Mouse (Mus musculus) midbrain, embryonic 12.5 days (tissue): Measurements from ENCODE around the gene Zcchc4. TPM values are rescaled to one million over a fixed set of nuclear protein-coding genes. Genes with fewer than 3 reads are reported as not detected.

ENCODE experiments used
- ATAC-seq: fragments of 200-750 bp; cut with Nextera tagmentation; 2 replicates; pipeline ENCODE4 v1.8.0; 2017; ENCODE audit warnings: low read depth, moderate TSS enrichment, moderate library complexity; ENCODE audit not compliant: low FRiP score
- H3K27ac ChIP-seq: fragments of 300-500 bp; sonication (generic); replicated peaks from 2 replicates; pipeline ENCODE4 v1.5.1; 2016; ENCODE audit warnings: mild to moderate bottlenecking
- H3K27me3 ChIP-seq: fragments of 300-500 bp; sonication (generic); 2 replicates; pipeline ENCODE4 v1.6.1; 2016; ENCODE audit warnings: mild to moderate bottlenecking
- H3K36me3 ChIP-seq: fragments of 300-500 bp; sonication (generic); 2 replicates; pipeline ENCODE4 v1.6.1; 2016
- H3K4me1 ChIP-seq: fragments of 300-500 bp; sonication (generic); 2 replicates; pipeline ENCODE4 v1.6.1; 2016
- H3K4me2 ChIP-seq: fragments of 300-500 bp; sonication (generic); replicated peaks from 2 replicates; pipeline ENCODE4 v1.6.1; 2016; ENCODE audit warnings: mild to moderate bottlenecking, moderate library complexity
- H3K4me3 ChIP-seq: fragments of 300-500 bp; sonication (generic); 2 replicates; pipeline ENCODE4 v1.5.1; 2016; ENCODE audit warnings: mild to moderate bottlenecking
- H3K9ac ChIP-seq: fragments of 300-500 bp; sonication (generic); replicated peaks from 2 replicates; pipeline ENCODE4 v1.6.1; 2016; ENCODE audit warnings: mild to moderate bottlenecking, moderate library complexity
- H3K9me3 ChIP-seq: fragments of 300-500 bp; sonication (generic); 2 replicates; pipeline ENCODE4 v1.6.1; 2016; ENCODE audit warnings: mild to moderate bottlenecking
- WGBS: fragments of 180-500 bp; shearing (Covaris S2); methylation state at CpG from one replicate; pipeline ENCODE4 v1.1.7; 2016; 5-methylcytosine and 5-hydroxymethylcytosine counted together
- polyA plus RNA-seq: library from polyadenylated mRNA; unstranded; fragments of >200 nt; fragmentation: Nextera tagmentation; extraction: Ambion mirVana; gene quantifications from 2 replicates; pipeline ENCODE4 v1.2.1, GENCODE M21; 2016

Gene Zcchc4
- polyA plus RNA-seq, 1 experiment from 2014 or later: 20.6 TPM

- no peaks in the 10 kb centered on the region for H3K9me3 ChIP-seq
- WGBS: 95% methylated on average over 7 of the region's 7 CpGs
- H3K4me1 ChIP-seq: no peaks in the 10 kb centered on the region
- no peak for ATAC-seq
- H3K36me3 ChIP-seq: peaks cover 75% of the 10 kb centered on the region
- H3K9ac ChIP-seq: no peak overlapping the region
- H3K27ac ChIP-seq: no peak overlapping the region
- H3K4me3 ChIP-seq: no peak overlapping the region
- no peaks in the 10 kb centered on the region for H3K27me3 ChIP-seq
- H3K4me2 ChIP-seq: no peak overlapping the region
Observed at GRCm38 (mm10) chr5:52844319-52844718, 69.1 kb downstream of the Zcchc4 start.

- H3K4me1 ChIP-seq: no peaks in the 10 kb centered on the region
- 86% methylated on average over 5 of the region's 5 CpGs for WGBS
- H3K36me3 ChIP-seq: peaks cover 71% of the 10 kb centered on the region
- H3K4me2 ChIP-seq: no peak overlapping the region
- H3K4me3 ChIP-seq: no peak overlapping the region
- H3K9me3 ChIP-seq: no peaks in the 10 kb centered on the region
- H3K27me3 ChIP-seq: no peaks in the 10 kb centered on the region
- no peak overlapping the region for H3K9ac ChIP-seq
- no peak overlapping the region for H3K27ac ChIP-seq
- no peak for ATAC-seq
Observed at GRCm38 (mm10) chr5:52855727-52856126, 80.5 kb downstream of the Zcchc4 start.

GRCm38 (mm10) chr5:52864446-52864845 is 89.2 kb downstream of the Zcchc4 start:
- ATAC-seq: no peak
- no peaks in the 10 kb centered on the region for H3K27me3 ChIP-seq
- no peaks in the 10 kb centered on the region for H3K4me1 ChIP-seq
- H3K4me3 ChIP-seq: no peak overlapping the region
- WGBS: 92% methylated on average over 8 of the region's 8 CpGs
- no peak overlapping the region for H3K9ac ChIP-seq
- no peak overlapping the region for H3K27ac ChIP-seq
- no peak overlapping the region for H3K4me2 ChIP-seq
- H3K36me3 ChIP-seq: peaks cover 87% of the 10 kb centered on the region
- no peaks in the 10 kb centered on the region for H3K9me3 ChIP-seq

GRCm38 (mm10) chr5:52865825-52866224 is 90.6 kb downstream of the Zcchc4 start:
- Histone ChIP-seq H3K27ac (no peak overlapping the region), H3K4me3 (no peak overlapping the region), H3K27me3 (no peaks in the 10 kb centered on the region), H3K9ac (no peak overlapping the region), H3K4me1 (no peaks in the 10 kb centered on the region), H3K9me3 (no peaks in the 10 kb centered on the region), H3K4me2 (no peak overlapping the region), H3K36me3 (peaks cover 74% of the 10 kb centered on the region)
- ATAC-seq: no peak
- WGBS: 95% methylated on average over 9 of the region's 9 CpGs

GRCm38 (mm10) chr5:52866361-52867155 is 91.3 kb downstream of the Zcchc4 start:
- no peak for ATAC-seq
- no peak overlapping the region for H3K9ac ChIP-seq
- H3K27ac ChIP-seq: no peak overlapping the region
- WGBS: 87% methylated on average over 18 of the region's 18 CpGs
- no peaks in the 10 kb centered on the region for H3K9me3 ChIP-seq
- peaks cover 67% of the 10 kb centered on the region for H3K36me3 ChIP-seq
- H3K4me3 ChIP-seq: no peak overlapping the region
- H3K4me1 ChIP-seq: no peaks in the 10 kb centered on the region
- no peaks in the 10 kb centered on the region for H3K27me3 ChIP-seq
- no peak overlapping the region for H3K4me2 ChIP-seq

GRCm38 (mm10) chr5:52868918-52869703 is 93.9 kb downstream of the Zcchc4 start:
- WGBS: 84% methylated on average over 12 of the region's 12 CpGs
- Histone ChIP-seq H3K4me3 (no peak overlapping the region), H3K36me3 (peaks cover 47% of the 10 kb centered on the region), H3K4me1 (no peaks in the 10 kb centered on the region), H3K9me3 (no peaks in the 10 kb centered on the region), H3K9ac (no peak overlapping the region), H3K27ac (no peak overlapping the region), H3K27me3 (no peaks in the 10 kb centered on the region), H3K4me2 (no peak overlapping the region)
- no peak for ATAC-seq

GRCm38 (mm10) chr5:52871461-52871860 is 96.3 kb downstream of the Zcchc4 start:
- Histone ChIP-seq H3K27ac (no peak overlapping the region), H3K4me2 (no peak overlapping the region), H3K9me3 (no peaks in the 10 kb centered on the region), H3K4me1 (no peaks in the 10 kb centered on the region), H3K36me3 (peaks cover 27% of the 10 kb centered on the region), H3K27me3 (no peaks in the 10 kb centered on the region), H3K9ac (no peak overlapping the region), H3K4me3 (no peak overlapping the region)
- ATAC-seq: no peak
- WGBS: 11% methylated on average over 1 of the region's 1 CpGs

GRCm38 (mm10) chr5:52871986-52872385 is 96.8 kb downstream of the Zcchc4 start:
- no peak overlapping the region for H3K4me3 ChIP-seq
- whole genome bisulfite sequencing: 98% methylated on average over 13 of the region's 13 CpGs
- H3K9me3 ChIP-seq: no peaks in the 10 kb centered on the region
- no peaks in the 10 kb centered on the region for H3K4me1 ChIP-seq
- ATAC-seq: no peak
- H3K4me2 ChIP-seq: no peak overlapping the region
- no peak overlapping the region for H3K27ac ChIP-seq
- H3K36me3 ChIP-seq: peaks cover 21% of the 10 kb centered on the region
- no peaks in the 10 kb centered on the region for H3K27me3 ChIP-seq
- no peak overlapping the region for H3K9ac ChIP-seq

Other genes with a start within 250 kb of the Zcchc4 start
- gene Lgi2, start 208.9 kb upstream of the Zcchc4 start, polyA plus RNA-seq: 1.4 and 1.9 TPM in 2 replicates
- gene Sepsecs, start 105.7 kb upstream of the Zcchc4 start, polyA plus RNA-seq: 8.5 and 9.4 TPM in 2 replicates
- 16.6 and 17.4 TPM in 2 replicates for gene Pi4k2b, start 33.8 kb upstream of the Zcchc4 start, polyA plus RNA-seq
- gene Anapc4, start 58.6 kb downstream of the Zcchc4 start, polyA plus RNA-seq: 125 TPM in 2 replicates